Mouse (Mus musculus) CD4-positive naive resting alpha-beta T cell, adult 76 days (primary cell): Measurements from ENCODE around the gene Fam160a2. TPM values are rescaled to one million over a fixed set of nuclear protein-coding genes. Genes with fewer than 3 reads are reported as not detected.

Experiments used
- total RNA-seq: library from RNA; stranded (reverse); gene quantifications from one replicate; pipeline ENCODE4 v1.2.4, GENCODE M21; 2023

Gene Fam160a2
- 31.0 TPM for total RNA-seq

GRCm38 (mm10) chr7:105399935-105400624 is at the start of gene Fam160a2:
Gene Fam160a2, minus strand, starts transcription at chr7:105400054.

DNA sequence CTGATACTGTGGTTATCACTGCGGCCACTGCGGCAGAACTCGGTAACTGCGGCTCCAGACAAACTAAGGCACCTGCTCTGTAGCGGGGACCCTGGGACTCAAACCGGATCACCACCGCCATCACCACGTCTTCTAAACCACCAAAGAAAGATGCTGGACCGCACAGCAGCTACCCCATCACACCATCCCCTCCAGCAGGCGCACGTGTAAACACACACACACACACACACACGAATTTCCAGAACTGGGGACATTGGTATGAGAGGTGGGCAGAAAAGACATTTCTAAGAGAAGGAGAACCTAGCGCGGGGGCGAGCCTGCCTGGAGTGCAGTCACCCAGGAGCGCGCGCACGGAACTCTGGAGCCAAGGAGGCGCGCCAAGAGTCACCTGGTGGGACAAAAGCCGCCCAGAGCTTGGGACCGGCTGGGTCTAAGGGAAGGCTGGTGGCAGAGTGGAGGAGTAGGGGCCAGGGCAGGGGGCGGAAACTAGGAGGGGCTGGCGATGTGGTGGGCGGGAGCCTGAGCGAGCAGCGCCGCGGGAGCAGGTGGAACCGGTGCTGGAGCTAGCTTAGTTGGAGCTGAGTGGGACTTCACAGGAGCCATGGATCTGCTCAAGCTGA is 25.7 kb upstream of the Fam160a2 start, which contains the start of gene Cckbr:
Cckbr (plus strand) TSS at position 308 of the 620 bp plus-strand sequence.

DNA sequence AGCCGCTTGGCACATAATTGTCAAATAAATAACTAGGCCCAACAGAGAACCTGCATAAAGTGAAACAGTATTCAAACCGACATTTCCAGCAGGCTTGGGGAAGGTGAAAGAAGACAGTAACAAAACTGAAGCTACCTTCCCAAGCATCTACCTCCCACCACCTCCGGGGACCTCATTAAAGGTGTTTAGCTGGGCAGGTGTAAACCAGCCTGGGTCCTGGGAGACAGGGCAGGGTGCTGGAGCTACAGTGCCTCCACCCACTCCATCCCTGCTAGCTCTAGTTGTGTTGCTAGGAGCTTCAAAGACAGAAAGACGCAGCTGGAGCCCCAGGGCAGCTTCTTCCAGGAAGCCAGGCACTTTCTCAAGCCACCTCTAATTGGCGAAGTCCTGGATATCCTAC is 4.4 kb upstream of the Fam160a2 start, which contains the start of gene Cnga4:
Cnga4 (plus strand) TSS at position 301 of the 400 bp plus-strand sequence.

GRCm38 (mm10) chr7:105374866-105375265 is 25.0 kb downstream of the Fam160a2 start, which contains the start of gene Gm5901:
Gene Gm5901, plus strand, starts transcription at chr7:105375038.

GRCm38 (mm10) chr7:105367930-105368329 is 31.9 kb downstream of the Fam160a2 start, which contains the start of gene Olfr692:
Gene Olfr692, plus strand, starts transcription at chr7:105368230.

GRCm38 (mm10) chr7:105342170-105342569 is 57.7 kb downstream of the Fam160a2 start, which contains the start of gene Olfr691:
Gene Olfr691, minus strand, starts transcription at chr7:105342270.

GRCm38 (mm10) chr7:105334004-105334403 is 65.8 kb downstream of the Fam160a2 start, which contains the start of gene Olfr690:
Gene Olfr690, minus strand, starts transcription at chr7:105334104.

Other genes with a start within 250 kb of the Fam160a2 start
- gene Olfr684, start 236.4 kb downstream of the Fam160a2 start, total RNA-seq, result not detected
- gene Olfr685, start 214.0 kb downstream of the Fam160a2 start, total RNA-seq, result not detected
- not detected for gene Olfr686, start 192.6 kb downstream of the Fam160a2 start, total RNA-seq
- gene Olfr688, start 112.0 kb downstream of the Fam160a2 start, total RNA-seq, result not detected
- gene Olfr689, start 88.9 kb downstream of the Fam160a2 start, total RNA-seq, result not detected
- gene Olfr690, start 66.0 kb downstream of the Fam160a2 start, total RNA-seq, result not detected
- not detected for gene Olfr691, start 57.8 kb downstream of the Fam160a2 start, total RNA-seq
- gene Olfr692, start 31.8 kb downstream of the Fam160a2 start, total RNA-seq, result not detected
- gene Gm5901, start 25.0 kb downstream of the Fam160a2 start, total RNA-seq, result not detected
- not detected for gene Cnga4, start 4.5 kb upstream of the Fam160a2 start, total RNA-seq
- not detected for gene Cckbr, start 25.7 kb upstream of the Fam160a2 start, total RNA-seq
- gene Cavin3, start 82.2 kb upstream of the Fam160a2 start, total RNA-seq, result not detected
- 16.9 TPM for gene Smpd1, start 154.3 kb upstream of the Fam160a2 start, total RNA-seq
- 2.1 TPM for gene Apbb1, start 181.6 kb upstream of the Fam160a2 start, total RNA-seq
- gene Hpx, start 200.1 kb upstream of the Fam160a2 start, total RNA-seq, result not detected
- 16.6 TPM for gene Trim3, start 233.5 kb upstream of the Fam160a2 start, total RNA-seq
- 54.6 TPM for gene Timm10b, start 240.0 kb upstream of the Fam160a2 start, total RNA-seq
- gene Arfip2, start 240.4 kb upstream of the Fam160a2 start, total RNA-seq, result 34.6 TPM
- 6.8 TPM for gene Gm45799, start 240.5 kb upstream of the Fam160a2 start, total RNA-seq